Mouse (Mus musculus) heart, postnatal 0 days (tissue): ENCODE data around the gene Hykk. TPM values are rescaled to one million over a fixed set of nuclear protein-coding genes. Genes with fewer than 3 reads are reported as not detected.

Experiments used
- ATAC-seq: fragments of 200-750 bp; cut with Nextera tagmentation; 2 replicates; pipeline ENCODE4 v1.8.0; 2017; ENCODE audit warnings: low read depth, moderate number of reproducible peaks, moderate library complexity; ENCODE audit not compliant: insufficient read depth
- DNase-seq: peaks from one replicate; pipeline ENCODE4 v3.0.0-alpha.2; 2016; ENCODE audit warnings: low spot score
- H3K27ac ChIP-seq: fragments of 300-500 bp; sonication (generic); 2 replicates; pipeline ENCODE4 v1.5.1; 2014; ENCODE audit warnings: low read depth, mild to moderate bottlenecking
- H3K27me3 ChIP-seq: fragments of 300-500 bp; sonication (generic); 2 replicates; pipeline ENCODE4 v1.6.1; 2014; ENCODE audit warnings: low read length, mixed read lengths; ENCODE audit not compliant: control insufficient read depth, insufficient read depth
- H3K36me3 ChIP-seq: fragments of 300-500 bp; sonication (generic); replicated peaks from 2 replicates; pipeline ENCODE4 v1.6.1; 2014; ENCODE audit warnings: low read length, mixed read lengths; ENCODE audit not compliant: control insufficient read depth, insufficient read depth
- H3K4me1 ChIP-seq: fragments of 300-500 bp; sonication (generic); 2 replicates; pipeline ENCODE4 v1.6.1; 2014; ENCODE audit warnings: antibody characterized with exemption; ENCODE audit not compliant: control insufficient read depth, insufficient read depth
- H3K4me2 ChIP-seq: fragments of 300-500 bp; sonication (generic); 2 replicates; pipeline ENCODE4 v1.6.1; 2014; ENCODE audit warnings: low read depth, mild to moderate bottlenecking, low read length, moderate library complexity
- H3K4me3 ChIP-seq: fragments of 300-500 bp; sonication (generic); 2 replicates; pipeline ENCODE4 v1.5.1; 2014; ENCODE audit warnings: low read depth, low read length
- H3K9ac ChIP-seq: fragments of 300-500 bp; sonication (generic); replicated peaks from 2 replicates; pipeline ENCODE4 v1.6.1; 2014; ENCODE audit warnings: low read depth, low read length, mixed read lengths
- H3K9me3 ChIP-seq: fragments of 300-500 bp; sonication (generic); replicated peaks from 2 replicates; pipeline ENCODE4 v1.6.1; 2016; ENCODE audit warnings: low read length; ENCODE audit not compliant: control insufficient read depth
- CTCF ChIP-seq: IDR thresholded peaks from 2 replicates; pipeline ENCODE4 v1.5.1; 2016; ENCODE audit warnings: antibody characterized with exemption, control low read depth, low read depth
- EP300 ChIP-seq: IDR thresholded peaks from 2 replicates; pipeline ENCODE4 v1.6.1; 2016; ENCODE audit warnings: antibody characterized with exemption, low read depth
- WGBS: fragments of 180-500 bp; shearing (Covaris S2); extraction: QIAGEN DNeasy Blood & Tissue Kit; methylation state at CpG from one replicate; pipeline ENCODE4 v1.1.7; 2014; 5-methylcytosine and 5-hydroxymethylcytosine counted together
- polyA plus RNA-seq: library from polyadenylated mRNA; unstranded; fragments of >200 nt; fragmentation: Nextera tagmentation; extraction: Ambion mirVana; gene quantifications from 2 replicates; pipeline ENCODE4 v1.2.1, GENCODE M21; 2015
- total RNA-seq: library from RNA; depleted of rRNA; stranded (reverse); fragments of >200 nt; gene quantifications from 2 replicates; pipeline ENCODE4 v1.2.3, GENCODE M21; 2014; ENCODE audit warnings: low replicate concordance

The Hykk gene
- total and polyA plus RNA-seq, 2 experiments from 2014 or later: 1.4 to 3.6 TPM

DNA sequence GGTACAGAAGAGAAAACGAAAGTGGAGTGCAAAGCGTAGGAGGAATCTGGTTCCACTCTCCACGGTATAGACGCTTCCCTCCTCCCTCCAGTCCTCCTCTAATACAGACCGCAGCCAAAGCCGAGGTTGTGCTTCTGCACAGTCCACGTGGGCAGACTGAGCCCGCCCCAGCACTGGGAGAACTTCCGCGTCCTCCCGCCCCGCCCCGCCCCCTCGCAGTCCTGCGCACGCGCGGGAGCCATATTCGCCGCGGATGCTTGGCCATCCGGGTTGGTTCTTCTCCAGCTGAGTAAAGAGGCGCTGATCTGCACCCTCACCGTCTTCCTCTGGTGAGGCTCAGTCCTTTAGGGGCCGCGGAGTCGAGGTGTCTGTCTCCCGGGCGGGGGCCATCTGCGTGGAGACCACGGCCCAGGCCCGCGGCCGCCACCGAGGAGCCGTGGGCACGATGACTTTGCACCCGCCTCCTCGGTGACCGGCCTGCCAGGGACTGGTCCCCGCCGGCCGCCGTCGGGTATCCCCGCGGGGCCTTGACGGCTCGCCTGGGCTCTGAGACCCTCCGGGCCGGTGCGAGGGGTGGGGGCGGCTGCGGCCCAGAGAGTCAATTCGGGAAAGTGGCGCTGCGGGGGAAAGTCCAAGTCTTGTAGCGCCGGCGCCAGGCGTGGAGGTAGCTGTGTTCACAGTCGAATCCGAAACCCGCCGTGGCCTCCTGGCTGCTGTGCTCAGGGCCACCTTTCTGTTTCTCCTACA lies 33.7 kb downstream of the Hykk start, which contains the start of the genes Psma4 and AY074887:
Gene Psma4 (plus strand): TSS at position 216 of the 747 bp plus-strand sequence.
Gene AY074887 (minus strand): TSS at position 424 of the 747 bp plus-strand sequence.
- TF ChIP-seq CTCF (no peak), EP300 (no peak)
- Histone ChIP-seq H3K27ac (peak within 1 kb of the TSS; percentile 90), H3K4me2 (peak within 1 kb of the TSS; percentile 86), H3K4me1 (peaks cover 6% of the 10 kb centered on the region; the same call in 1 of the 2 replicates), H3K9me3 (no peaks in the 10 kb centered on the region), H3K4me3 (peak within 1 kb of the TSS; percentile 76), H3K9ac (peak within 1 kb of the TSS; percentile 78), H3K27me3 (no peaks in the 10 kb centered on the region), H3K36me3 (peaks cover 34% of the 10 kb centered on the region)
- peak; percentile 90 for DNase-seq
- peak; percentile 99 for ATAC-seq
- under 1% methylated on average over 63 of the region's 65 CpGs for WGBS

DNA sequence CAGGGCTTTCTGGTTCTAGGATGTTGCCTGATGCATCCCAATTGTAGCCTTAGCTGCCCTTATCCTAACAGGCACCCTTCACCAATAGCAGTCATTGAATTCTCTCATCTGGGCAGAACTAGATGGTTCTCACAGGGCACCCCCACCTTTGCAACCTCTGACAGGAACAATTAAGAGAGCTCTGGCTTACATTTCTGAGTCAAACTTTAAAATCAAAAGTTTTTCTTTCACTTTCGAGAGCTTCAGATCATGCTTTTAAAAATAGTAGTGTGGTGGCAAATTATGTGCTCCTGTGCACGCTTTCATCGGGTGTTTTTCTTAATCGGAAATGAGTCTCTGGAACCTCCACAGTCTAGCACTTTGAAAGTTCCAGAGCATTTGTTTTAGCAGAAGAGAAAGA lies 44.0 kb downstream of the Hykk start:
- no peak overlapping the region for H3K4me2 ChIP-seq
- no peak overlapping the region for H3K27ac ChIP-seq
- H3K4me1 ChIP-seq: no peaks in the 10 kb centered on the region
- peaks cover 42% of the 10 kb centered on the region for H3K36me3 ChIP-seq
- ATAC-seq: no peak
- DNase-seq: no peak
- no peak overlapping the region for H3K4me3 ChIP-seq
- TF ChIP-seq CTCF (no peak), EP300 (no peak)
- 90% methylated on average over 4 of the region's 4 CpGs for whole genome bisulfite sequencing
- H3K9ac ChIP-seq: no peak overlapping the region
- no peaks in the 10 kb centered on the region for H3K9me3 ChIP-seq
- no peaks in the 10 kb centered on the region for H3K27me3 ChIP-seq

DNA sequence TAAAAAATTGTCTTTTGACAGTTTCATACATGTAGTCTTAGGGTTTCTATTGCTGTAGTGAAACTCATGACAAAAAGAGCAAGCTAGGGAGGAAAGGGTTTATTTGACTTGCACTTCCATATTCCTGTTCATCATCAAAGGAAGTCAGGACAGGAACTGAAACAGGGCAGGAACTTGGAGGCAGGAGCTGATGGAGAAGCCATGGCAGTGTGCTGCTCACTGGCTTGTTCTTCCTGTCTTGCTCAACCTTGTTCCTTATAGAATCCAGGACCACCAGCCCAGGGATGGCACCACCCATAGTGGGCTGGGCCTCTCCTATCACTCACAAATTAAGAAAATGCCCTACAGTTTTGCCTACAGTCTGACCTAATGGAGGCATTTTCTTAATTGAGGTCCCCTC lies 46.6 kb downstream of the Hykk start:
- no peak overlapping the region for H3K27ac ChIP-seq
- no peaks in the 10 kb centered on the region for H3K4me1 ChIP-seq
- no peaks in the 10 kb centered on the region for H3K27me3 ChIP-seq
- H3K4me3 ChIP-seq: no peak overlapping the region
- H3K36me3 ChIP-seq: peaks cover 16% of the 10 kb centered on the region
- H3K9ac ChIP-seq: no peak overlapping the region
- H3K9me3 ChIP-seq: no peaks in the 10 kb centered on the region
- H3K4me2 ChIP-seq: no peak overlapping the region
- no peak for ATAC-seq
- no peak for TF ChIP-seq EP300
- TF ChIP-seq CTCF: no peak
- DNase-seq: no peak

DNA sequence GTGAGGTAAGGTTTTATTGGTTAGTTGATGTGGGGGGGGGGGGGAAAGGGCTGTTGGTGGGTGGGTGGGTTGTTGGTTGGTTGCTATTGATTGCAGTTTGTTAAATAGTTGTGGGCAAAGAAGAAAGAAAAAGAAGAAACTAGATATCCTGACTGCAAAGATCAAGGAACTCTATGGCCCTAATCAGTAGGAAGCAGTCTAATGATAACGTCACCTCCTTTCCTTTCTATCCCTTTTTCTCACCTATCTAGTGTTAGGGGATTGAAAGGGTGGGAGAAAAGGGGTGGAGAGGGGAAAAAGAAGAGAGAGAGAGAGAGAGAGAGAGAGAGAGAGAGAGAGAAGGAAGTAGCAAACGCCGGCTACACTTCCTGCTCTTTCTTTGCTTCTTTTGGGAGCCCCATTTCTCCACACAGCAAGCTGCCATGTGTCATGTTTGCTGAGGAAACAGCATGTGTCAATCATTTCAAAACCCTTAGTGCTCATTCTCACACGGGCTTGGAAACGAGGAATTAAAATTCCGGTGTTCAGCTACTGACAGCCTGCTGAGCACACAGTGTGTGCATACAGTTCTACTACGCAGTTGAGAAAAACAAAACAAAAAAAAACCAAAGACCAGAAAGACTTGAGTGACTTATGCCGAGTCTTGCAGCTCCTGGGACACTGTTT lies 53.0 kb downstream of the Hykk start:
- DNase-seq: no peak
- H3K27me3 ChIP-seq: no peaks in the 10 kb centered on the region
- no peak for TF ChIP-seq EP300
- TF ChIP-seq CTCF: no peak
- H3K36me3 ChIP-seq: no peaks in the 10 kb centered on the region
- H3K4me2 ChIP-seq: no peak overlapping the region
- H3K9me3 ChIP-seq: no peaks in the 10 kb centered on the region
- no peak overlapping the region for H3K27ac ChIP-seq
- ATAC-seq: no peak
- no peak overlapping the region for H3K9ac ChIP-seq
- H3K4me1 ChIP-seq: no peaks in the 10 kb centered on the region
- no peak overlapping the region for H3K4me3 ChIP-seq
- 53% methylated on average over 8 of the region's 8 CpGs for WGBS

DNA sequence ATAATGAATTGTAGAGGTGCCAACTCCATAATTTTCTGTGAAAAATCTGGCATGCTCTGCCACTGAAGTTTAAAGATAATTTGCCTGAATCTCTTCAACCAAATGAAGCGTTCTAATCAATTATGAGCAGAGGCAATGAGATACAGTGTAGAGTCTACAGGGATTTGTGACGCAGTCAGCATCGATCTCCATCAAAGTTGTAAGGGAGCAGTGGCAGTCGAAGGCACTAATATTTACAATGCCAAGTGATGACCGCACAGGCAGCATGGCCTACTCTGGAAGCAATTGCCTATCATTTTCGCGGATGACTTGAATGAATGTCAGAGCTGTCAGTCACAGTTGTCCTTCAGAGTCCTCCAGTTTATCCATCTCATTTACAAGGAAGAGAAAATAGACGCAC lies 63.6 kb downstream of the Hykk start, which contains the start of gene Chrna5:
Gene Chrna5 (plus strand): TSS at position 207 of the 400 bp plus-strand sequence.
- H3K4me3 ChIP-seq: peak within 1 kb of the TSS; percentile 55
- no peak for TF ChIP-seq CTCF
- TF ChIP-seq EP300: no peak
- peaks cover 46% of the 10 kb centered on the region for H3K27me3 ChIP-seq
- H3K4me1 ChIP-seq: no peaks in the 10 kb centered on the region
- H3K9ac ChIP-seq: peak within 1 kb of the TSS; percentile 26; the same call in 1 of the 2 replicates
- H3K9me3 ChIP-seq: no peaks in the 10 kb centered on the region
- WGBS: 66% methylated on average over 8 of the region's 8 CpGs
- ATAC-seq (no peak), DNase-seq (no peak)
- H3K27ac ChIP-seq: no peak within 1 kb of the TSS
- no peaks in the 10 kb centered on the region for H3K36me3 ChIP-seq
- peak within 1 kb of the TSS; percentile 89 for H3K4me2 ChIP-seq
